Mouse (Mus musculus): Measurements from ENCODE around the gene Zfp69. TPM values are rescaled to one million over a fixed set of nuclear protein-coding genes. Genes with fewer than 3 reads are reported as not detected.

Zfp69 gene
- polyA plus RNA-seq, 1 experiment, result 1.9 TPM

GRCm38 (mm10) chr4:120892516-120892915 lies 59.0 kb downstream of the Zfp69 start:
- TF ChIP-seq POLR2A (IDR thresholded peaks at IDR 0.05; ENCODE audit: borderline replicate concordance, insufficient read depth, low read length), result no peak
- TF ChIP-seq CTCF (IDR thresholded peaks at IDR 0.05; ENCODE audit: borderline replicate concordance, insufficient read depth, low read depth, low read length), result no peak
- H3K27ac ChIP-seq (ENCODE audit: insufficient read depth, low read length), result peak overlapping the region; percentile 89
- no peak for DNase-seq
- no peaks in the 10 kb centered on the region for H3K27me3 ChIP-seq (ENCODE audit: control insufficient read depth, insufficient read depth, low read length)
- no peak overlapping the region for H3K4me3 ChIP-seq (replicated peaks; ENCODE audit: insufficient read depth, low read depth, low read length)
- WGBS, result 6% methylated on average over 1 of the region's 1 CpGs
- peaks cover 79% of the 10 kb centered on the region for H3K4me1 ChIP-seq (ENCODE audit: control insufficient read depth, insufficient read depth, low read length)

GRCm38 (mm10) chr4:120891960-120892359 lies 59.5 kb downstream of the Zfp69 start:
- DNase-seq, result peak in 1 of 2 experiments; percentile 43
- Histone ChIP-seq H3K4me3 (replicated peaks; ENCODE audit: insufficient read depth, low read depth, low read length) (no peak overlapping the region), H3K4me1 (ENCODE audit: control insufficient read depth, insufficient read depth, low read length) (peaks cover 81% of the 10 kb centered on the region), H3K27ac (ENCODE audit: insufficient read depth, low read length) (peak overlapping the region; percentile 89), H3K27me3 (ENCODE audit: control insufficient read depth, insufficient read depth, low read length) (no peaks in the 10 kb centered on the region)
- TF ChIP-seq CTCF (IDR thresholded peaks at IDR 0.05; ENCODE audit: borderline replicate concordance, insufficient read depth, low read depth, low read length) (no peak), POLR2A (IDR thresholded peaks at IDR 0.05; ENCODE audit: borderline replicate concordance, insufficient read depth, low read length) (no peak)

DNA sequence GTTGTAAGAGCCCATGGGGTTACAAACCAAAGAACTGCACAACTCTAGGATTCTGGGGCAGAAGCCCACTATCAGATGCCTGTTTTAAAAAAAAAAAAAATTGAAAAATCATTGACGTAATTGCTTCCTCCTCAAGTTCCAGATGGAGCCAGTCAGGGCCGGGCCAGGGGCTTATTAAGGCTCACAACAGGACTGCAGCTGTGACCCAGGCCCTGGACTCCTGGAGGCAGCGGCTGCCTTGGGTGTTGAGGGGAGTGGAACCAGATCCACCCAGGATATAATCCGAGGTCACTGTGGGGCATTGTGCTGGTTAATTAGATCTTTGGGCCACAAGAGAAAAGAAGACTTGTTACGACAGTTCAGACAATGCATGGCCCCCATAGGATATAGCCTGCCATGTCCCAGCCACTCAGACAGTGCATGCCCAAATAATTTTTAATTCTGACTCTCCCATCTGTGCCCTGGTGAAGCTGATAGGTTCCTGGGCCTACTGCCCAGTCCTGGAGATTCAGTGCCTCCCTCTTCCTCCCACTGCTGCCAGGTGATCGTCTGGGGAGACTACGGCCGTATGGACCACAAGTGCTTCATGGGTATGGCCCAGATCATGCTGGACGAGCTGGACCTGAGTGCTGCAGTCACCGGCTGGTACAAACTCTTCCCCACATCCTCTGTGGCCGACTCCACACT lies 60.6 kb downstream of the Zfp69 start:
- no peaks in the 10 kb centered on the region for H3K27me3 ChIP-seq (ENCODE audit: control insufficient read depth, insufficient read depth, low read length)
- peak overlapping the region; percentile 89 for H3K27ac ChIP-seq (ENCODE audit: insufficient read depth, low read length)
- H3K4me3 ChIP-seq (replicated peaks; ENCODE audit: insufficient read depth, low read depth, low read length), result no peak overlapping the region
- peak; percentile 89 to 97 for DNase-seq
- H3K4me1 ChIP-seq (ENCODE audit: control insufficient read depth, insufficient read depth, low read length), result peaks cover 85% of the 10 kb centered on the region
- 0 out of 2 replicates have a peak, but pooled peaks have one; percentile 19 for TF ChIP-seq CTCF (IDR thresholded peaks at IDR 0.05; ENCODE audit: borderline replicate concordance, insufficient read depth, low read depth, low read length)
- peak; percentile 25; the same call in 1 of the 2 replicates for TF ChIP-seq POLR2A (IDR thresholded peaks at IDR 0.05; ENCODE audit: borderline replicate concordance, insufficient read depth, low read length)
- 20% methylated on average over 11 of the region's 11 CpGs for WGBS

- DNase-seq, result peak; percentile 45 to 47
- H3K27ac ChIP-seq (ENCODE audit: insufficient read depth, low read length), result peak overlapping the region; percentile 76
- 22% methylated on average over 8 of the region's 8 CpGs for WGBS
- H3K4me3 ChIP-seq (replicated peaks; ENCODE audit: insufficient read depth, low read depth, low read length), result no peak overlapping the region
- TF ChIP-seq CTCF (IDR thresholded peaks at IDR 0.05; ENCODE audit: borderline replicate concordance, insufficient read depth, low read depth, low read length) (no peak), POLR2A (IDR thresholded peaks at IDR 0.05; ENCODE audit: borderline replicate concordance, insufficient read depth, low read length) (no peak)
- H3K4me1 ChIP-seq (ENCODE audit: control insufficient read depth, insufficient read depth, low read length), result peaks cover 70% of the 10 kb centered on the region
- H3K27me3 ChIP-seq (ENCODE audit: control insufficient read depth, insufficient read depth, low read length), result no peaks in the 10 kb centered on the region
Observed at GRCm38 (mm10) chr4:120888884-120889283, 62.6 kb downstream of the Zfp69 start.

GRCm38 (mm10) chr4:120887381-120888112 lies 64.0 kb downstream of the Zfp69 start:
- H3K4me3 ChIP-seq (replicated peaks; ENCODE audit: insufficient read depth, low read depth, low read length), result no peak overlapping the region
- no peak for TF ChIP-seq POLR2A (IDR thresholded peaks at IDR 0.05; ENCODE audit: borderline replicate concordance, insufficient read depth, low read length)
- peak; percentile 63; the same call in 1 of the 2 replicates for TF ChIP-seq CTCF (IDR thresholded peaks at IDR 0.05; ENCODE audit: borderline replicate concordance, insufficient read depth, low read depth, low read length)
- 0 out of 2 replicates have a peak overlapping the region, but pooled peaks have one; percentile 2 for H3K27ac ChIP-seq (ENCODE audit: insufficient read depth, low read length)
- H3K4me1 ChIP-seq (ENCODE audit: control insufficient read depth, insufficient read depth, low read length), result peaks cover 61% of the 10 kb centered on the region
- WGBS, result 18% methylated on average over 8 of the region's 8 CpGs
- no peaks in the 10 kb centered on the region for H3K27me3 ChIP-seq (ENCODE audit: control insufficient read depth, insufficient read depth, low read length)
- peak; percentile 76 to 81 for DNase-seq

GRCm38 (mm10) chr4:120886811-120887210 lies 64.7 kb downstream of the Zfp69 start:
- peak; percentile 34 to 44 for DNase-seq
- Histone ChIP-seq H3K4me1 (ENCODE audit: control insufficient read depth, insufficient read depth, low read length) (peaks cover 54% of the 10 kb centered on the region), H3K27me3 (ENCODE audit: control insufficient read depth, insufficient read depth, low read length) (no peaks in the 10 kb centered on the region), H3K27ac (ENCODE audit: insufficient read depth, low read length) (0 out of 2 replicates have a peak overlapping the region, but pooled peaks have one; percentile 2), H3K4me3 (replicated peaks; ENCODE audit: insufficient read depth, low read depth, low read length) (no peak overlapping the region)
- no peak for TF ChIP-seq POLR2A (IDR thresholded peaks at IDR 0.05; ENCODE audit: borderline replicate concordance, insufficient read depth, low read length)
- no peak for TF ChIP-seq CTCF (IDR thresholded peaks at IDR 0.05; ENCODE audit: borderline replicate concordance, insufficient read depth, low read depth, low read length)
- WGBS, result 31% methylated on average over 5 of the region's 5 CpGs

DNA sequence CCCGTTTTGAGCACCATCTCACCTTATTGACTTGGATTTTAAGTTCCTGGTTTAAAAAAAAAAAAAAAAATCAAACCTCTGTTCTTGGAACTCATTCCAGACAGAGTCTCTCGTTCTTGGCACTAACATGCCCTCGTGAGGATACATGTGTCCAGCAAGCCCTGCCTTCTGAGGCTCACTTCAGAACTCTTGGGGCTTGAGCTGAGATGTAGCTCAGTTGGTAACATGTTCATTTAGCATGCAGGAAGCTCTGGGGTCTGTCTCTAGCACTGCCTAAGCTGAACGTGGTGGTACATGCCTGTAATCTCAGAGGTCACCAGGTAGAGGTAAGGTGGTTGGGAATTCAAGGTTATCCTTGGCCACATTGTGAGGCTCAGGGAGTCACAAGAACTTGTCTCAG lies 65.4 kb downstream of the Zfp69 start:
- Histone ChIP-seq H3K27me3 (ENCODE audit: control insufficient read depth, insufficient read depth, low read length) (no peaks in the 10 kb centered on the region), H3K27ac (ENCODE audit: insufficient read depth, low read length) (no peak overlapping the region), H3K4me1 (ENCODE audit: control insufficient read depth, insufficient read depth, low read length) (peaks cover 50% of the 10 kb centered on the region), H3K4me3 (replicated peaks; ENCODE audit: insufficient read depth, low read depth, low read length) (no peak overlapping the region)
- WGBS, result 28% methylated on average over 4 of the region's 4 CpGs
- TF ChIP-seq POLR2A (IDR thresholded peaks at IDR 0.05; ENCODE audit: borderline replicate concordance, insufficient read depth, low read length), result no peak
- TF ChIP-seq CTCF (IDR thresholded peaks at IDR 0.05; ENCODE audit: borderline replicate concordance, insufficient read depth, low read depth, low read length), result no peak
- DNase-seq, result peak in 1 of 2 experiments; percentile 17

Measured in cerebellum, adult 2 months (tissue).